15 mouse cellular contexts compared by ENCODE assay signal in genomic region chr1:92086277-92086813, GRCm38 (mm10).
A peak's percentile ranks its signal among the peaks of the same experiment; 100 is the strongest.
DNase-seq lines count a peak whose midpoint lies in the region; ATAC-seq lines count a peak whose summit lies in the region.
"Had no signal": no experiment of that assay in that cellular context is flagged by ENCODE, and none has a peak within 500 bp of the region (broad histone marks: within the 10 kb centered on the region; RNA-seq: fewer than 3 reads in every experiment).

No protein-coding gene starts in this region.

- H3K27me3 ChIP-seq in hindbrain, embryonic 13.5 days: no peaks in the 10 kb centered on the region
- no peaks in the 10 kb centered on the region for H3K27me3 ChIP-seq in hindbrain, embryonic 11.5 days (ENCODE audit: control insufficient read depth, insufficient read depth, low read length)
- H3K27me3 ChIP-seq in embryonic facial prominence, embryonic 14.5 days (replicated peaks; ENCODE audit: control insufficient read depth, insufficient read depth, low read length): no peaks in the 10 kb centered on the region
- H3K27me3 ChIP-seq in liver, embryonic 12.5 days (replicated peaks): no peaks in the 10 kb centered on the region
- H3K27me3 ChIP-seq: limb, embryonic 15.5 days had no signal

- peaks cover 43% of the 10 kb centered on the region for H3K4me1 ChIP-seq in hindbrain, embryonic 13.5 days (replicated peaks)
- no peaks in the 10 kb centered on the region for H3K4me1 ChIP-seq in hindbrain, embryonic 11.5 days (replicated peaks; ENCODE audit: control insufficient read depth, insufficient read depth, low read length)
- peaks cover 4% of the 10 kb centered on the region; the same call in 1 of the 2 replicates for H3K4me1 ChIP-seq in embryonic facial prominence, embryonic 14.5 days (ENCODE audit: control insufficient read depth, insufficient read depth, low read length)
- peaks cover 30% of the 10 kb centered on the region for H3K4me1 ChIP-seq in liver, embryonic 12.5 days

- no peaks in the 10 kb centered on the region for H3K9me3 ChIP-seq in hindbrain, embryonic 13.5 days
- H3K9me3 ChIP-seq in hindbrain, embryonic 11.5 days (ENCODE audit: control insufficient read depth, low read length): no peaks in the 10 kb centered on the region
- no peaks in the 10 kb centered on the region for H3K9me3 ChIP-seq in embryonic facial prominence, embryonic 14.5 days (ENCODE audit: control insufficient read depth, low read length)
- no peaks in the 10 kb centered on the region for H3K9me3 ChIP-seq in liver, embryonic 12.5 days (replicated peaks)
- H3K9me3 ChIP-seq: limb, embryonic 15.5 days had no signal

- ATAC-seq in hindbrain, embryonic 13.5 days (ENCODE audit: low FRiP score): no peak
- no peak for ATAC-seq in hindbrain, embryonic 11.5 days (ENCODE audit: low FRiP score)
- ATAC-seq in embryonic facial prominence, embryonic 14.5 days (ENCODE audit: low read depth): peak; percentile 83; the same call in 1 of the 2 replicates
- no peak for ATAC-seq in liver, embryonic 12.5 days
- ATAC-seq: forebrain, embryonic 14.5 days; hindbrain, embryonic 16.5 days had no signal

- no peak overlapping the region for H3K9ac ChIP-seq in hindbrain, embryonic 13.5 days
- no peak overlapping the region for H3K9ac ChIP-seq in hindbrain, embryonic 11.5 days (ENCODE audit: low read depth, low read length)
- no peak overlapping the region; the same call in 1 of the 2 replicates for H3K9ac ChIP-seq in embryonic facial prominence, embryonic 14.5 days (ENCODE audit: low read depth, low read length)
- no peak overlapping the region for H3K9ac ChIP-seq in liver, embryonic 12.5 days
- H3K9ac ChIP-seq: limb, embryonic 15.5 days had no signal

- no peak overlapping the region for H3K4me3 ChIP-seq in hindbrain, embryonic 13.5 days
- H3K4me3 ChIP-seq in hindbrain, embryonic 11.5 days (ENCODE audit: low read depth, low read length): no peak overlapping the region
- H3K4me3 ChIP-seq in embryonic facial prominence, embryonic 14.5 days (ENCODE audit: low read depth, low read length): no peak overlapping the region
- no peak overlapping the region for H3K4me3 ChIP-seq in liver, embryonic 12.5 days
- H3K4me3 ChIP-seq: layer of hippocampus, adult 2 months; limb, embryonic 15.5 days had no signal

- DNase-seq in hindbrain, embryonic 11.5 days (ENCODE audit: low spot score): no peak
- peak; percentile 53 for DNase-seq in thymus, postnatal 0 days (ENCODE audit: low spot score)
- no peak for DNase-seq in thymus, postnatal 25 days
- DNase-seq in embryonic facial prominence, embryonic 14.5 days (ENCODE audit: low spot score): peak; percentile 67
- no peak for DNase-seq in layer of hippocampus, postnatal 14 days (ENCODE audit: low spot score in 2 of 2)
- no peak for DNase-seq in frontal cortex, adult 2 months (ENCODE audit: extremely low spot score in 1 of 2, low spot score in 1 of 2)
- DNase-seq: heart, adult 18-20 months; right cerebral cortex, postnatal 25 days had no signal

- 39% methylated on average over 1 of the region's 1 CpGs for WGBS in hindbrain, embryonic 13.5 days
- WGBS in hindbrain, embryonic 11.5 days: 57% methylated on average over 1 of the region's 1 CpGs
- 46% methylated on average over 1 of the region's 1 CpGs for WGBS in embryonic facial prominence, embryonic 14.5 days
- WGBS in liver, embryonic 12.5 days (ENCODE audit: insufficient replicate concordance): 81% methylated on average over 1 of the region's 1 CpGs

- no peaks in the 10 kb centered on the region for H3K36me3 ChIP-seq in hindbrain, embryonic 13.5 days
- no peaks in the 10 kb centered on the region for H3K36me3 ChIP-seq in hindbrain, embryonic 11.5 days (ENCODE audit: control insufficient read depth, insufficient read depth, low read length)
- no peaks in the 10 kb centered on the region for H3K36me3 ChIP-seq in embryonic facial prominence, embryonic 14.5 days (ENCODE audit: control insufficient read depth, insufficient read depth, low read length)
- no peaks in the 10 kb centered on the region for H3K36me3 ChIP-seq in liver, embryonic 12.5 days
- H3K36me3 ChIP-seq: limb, embryonic 15.5 days had no signal

- no peak overlapping the region for H3K4me2 ChIP-seq in hindbrain, embryonic 13.5 days
- no peak overlapping the region for H3K4me2 ChIP-seq in hindbrain, embryonic 11.5 days (replicated peaks; ENCODE audit: low read depth, low read length)
- no peak overlapping the region for H3K4me2 ChIP-seq in embryonic facial prominence, embryonic 14.5 days (ENCODE audit: low read depth, low read length)
- H3K4me2 ChIP-seq in liver, embryonic 12.5 days: no peak overlapping the region
- H3K4me2 ChIP-seq: limb, embryonic 15.5 days had no signal

- H3K27ac ChIP-seq in hindbrain, embryonic 13.5 days: peak overlapping the region; percentile 15; the same call in 1 of the 2 replicates
- no peak overlapping the region for H3K27ac ChIP-seq in hindbrain, embryonic 11.5 days (ENCODE audit: low read depth, low read length)
- H3K27ac ChIP-seq in embryonic facial prominence, embryonic 14.5 days (replicated peaks; ENCODE audit: low read depth, low read length): no peak overlapping the region
- H3K27ac ChIP-seq in liver, embryonic 12.5 days: no peak overlapping the region
- H3K27ac ChIP-seq: layer of hippocampus, adult 2 months; limb, embryonic 15.5 days; stomach, postnatal 0 days had no signal

Comparison
In these comparisons a context has a peak if more than half of its experiments do, and no peak if none do; other contexts are left out.
1. DNase-seq: peak in thymus, postnatal 0 days (single experiment) and embryonic facial prominence, embryonic 14.5 days (single experiment); none in hindbrain, embryonic 11.5 days (single experiment), thymus, postnatal 25 days (single experiment), layer of hippocampus, postnatal 14 days (0 of 2) and frontal cortex, adult 2 months (0 of 2).